Mouse (Mus musculus) adrenal gland, postnatal 25 days (tissue): Measurements from ENCODE around the gene 4933430I17Rik. TPM values are rescaled to one million over a fixed set of nuclear protein-coding genes. Genes with fewer than 3 reads are reported as not detected.
"Not testable (repeated sequence)": the region's sequence is repeated elsewhere in the genome, so short reads cannot be mapped to it uniquely, and the experiment has no call there.

Experiments
- DNase-seq: peaks from one replicate; pipeline ENCODE4 v3.0.0; 2021; ENCODE audit warnings: mixed read lengths
- total RNA-seq: library from RNA; stranded (reverse); gene quantifications from 2 replicates; pipeline ENCODE4 v1.2.3, GENCODE M21; 2021

Gene 4933430I17Rik
- total RNA-seq, 1 experiment from 2014 or later = 0.64 TPM

GRCm38 (mm10) chr4:62544801-62545200 is 19.6 kb downstream of the 4933430I17Rik start:
- DNase-seq = no peak

- DNase-seq = no peak
These were observed 26.8 kb downstream of the 4933430I17Rik start for GRCm38 (mm10) chr4:62551966-62552365.

GRCm38 (mm10) chr4:62557436-62557835 is 32.3 kb downstream of the 4933430I17Rik start:
- DNase-seq = no peak

GRCm38 (mm10) chr4:62559797-62560329 is 34.7 kb downstream of the 4933430I17Rik start, which contains the start of gene Rgs3:
Gene Rgs3 (plus strand): TSS chr4:62559847.
- no peak for DNase-seq

- DNase-seq = peak; percentile 45
These were observed 35.9 kb downstream of the 4933430I17Rik start for GRCm38 (mm10) chr4:62560963-62561629.

- DNase-seq = no peak
These were observed 36.4 kb downstream of the 4933430I17Rik start for GRCm38 (mm10) chr4:62561630-62562001.

GRCm38 (mm10) chr4:62562006-62562405 is 36.8 kb downstream of the 4933430I17Rik start:
- DNase-seq = no peak

- no peak for DNase-seq
These were observed 41.4 kb downstream of the 4933430I17Rik start for GRCm38 (mm10) chr4:62566530-62566929.

GRCm38 (mm10) chr4:62567696-62568095 is 42.5 kb downstream of the 4933430I17Rik start:
- no peak for DNase-seq

- no peak for DNase-seq
These were observed 43.2 kb downstream of the 4933430I17Rik start for GRCm38 (mm10) chr4:62568359-62568758.

- no peak for DNase-seq
These were observed 44.4 kb downstream of the 4933430I17Rik start for GRCm38 (mm10) chr4:62569603-62570002.

- DNase-seq = no peak
These were observed 44.9 kb downstream of the 4933430I17Rik start for GRCm38 (mm10) chr4:62570029-62570428.

- DNase-seq = peak; percentile 46
These were observed 57.4 kb downstream of the 4933430I17Rik start for GRCm38 (mm10) chr4:62582365-62583264.

- DNase-seq = peak; percentile 66
These were observed 58.3 kb downstream of the 4933430I17Rik start for GRCm38 (mm10) chr4:62583265-62584092.

GRCm38 (mm10) chr4:62587067-62587466 is 61.9 kb downstream of the 4933430I17Rik start:
- DNase-seq = no peak

GRCm38 (mm10) chr4:62590878-62591277 is 65.7 kb downstream of the 4933430I17Rik start:
- no peak for DNase-seq

GRCm38 (mm10) chr4:62591326-62591725 is 66.2 kb downstream of the 4933430I17Rik start:
- no peak for DNase-seq

- not testable (repeated sequence) for DNase-seq
These were observed 68.5 kb downstream of the 4933430I17Rik start for GRCm38 (mm10) chr4:62593546-62594240.

GRCm38 (mm10) chr4:62594442-62594841 is 69.3 kb downstream of the 4933430I17Rik start:
- no peak for DNase-seq

- peak; percentile 70 for DNase-seq
These were observed 70.9 kb downstream of the 4933430I17Rik start for GRCm38 (mm10) chr4:62596051-62596450.
